Mouse (Mus musculus) stomach, embryonic 16.5 days (tissue): ENCODE measurements around the gene Flywch1. TPM values are rescaled to one million over a fixed set of nuclear protein-coding genes. Genes with fewer than 3 reads are reported as not detected.

Source experiments
- ATAC-seq: fragments of 200-750 bp; cut with Nextera tagmentation; 2 replicates; pipeline ENCODE4 v1.8.0; 2017; ENCODE audit warnings: moderate number of reproducible peaks, moderate TSS enrichment; ENCODE audit not compliant: insufficient read depth, low FRiP score
- H3K27ac ChIP-seq: fragments of 300-500 bp; sonication (generic); 2 replicates; pipeline ENCODE4 v1.5.1; 2014; ENCODE audit warnings: low read length
- H3K27me3 ChIP-seq: fragments of 300-500 bp; sonication (generic); 2 replicates; pipeline ENCODE4 v1.6.1; 2014; ENCODE audit warnings: low read length, control low read depth, mixed read lengths; ENCODE audit not compliant: control insufficient read depth, insufficient read depth
- H3K36me3 ChIP-seq: fragments of 300-500 bp; sonication (generic); 2 replicates; pipeline ENCODE4 v1.6.1; 2014; ENCODE audit warnings: low read length; ENCODE audit not compliant: control insufficient read depth, insufficient read depth
- H3K4me1 ChIP-seq: fragments of 300-500 bp; sonication (generic); 2 replicates; pipeline ENCODE4 v1.6.1; 2014; ENCODE audit warnings: low read length, control low read depth, mixed read lengths; ENCODE audit not compliant: control insufficient read depth, insufficient read depth
- H3K4me2 ChIP-seq: fragments of 300-500 bp; sonication (generic); 2 replicates; pipeline ENCODE4 v1.6.1; 2014; ENCODE audit warnings: low read depth, low read length, mixed read lengths
- H3K4me3 ChIP-seq: fragments of 300-500 bp; sonication (generic); replicated peaks from 2 replicates; pipeline ENCODE4 v1.5.1; 2014; ENCODE audit warnings: mild to moderate bottlenecking, low read length
- H3K9ac ChIP-seq: fragments of 300-500 bp; sonication (generic); 2 replicates; pipeline ENCODE4 v1.6.1; 2014; ENCODE audit warnings: low read length
- H3K9me3 ChIP-seq: fragments of 300-500 bp; sonication (generic); replicated peaks from 2 replicates; pipeline ENCODE4 v1.6.1; 2016; ENCODE audit warnings: low read length, control low read depth; ENCODE audit not compliant: control insufficient read depth
- WGBS: fragments of 180-500 bp; shearing (Covaris S2); extraction: QIAGEN DNeasy Blood & Tissue Kit; methylation state at CpG from one replicate; pipeline ENCODE4 v1.1.7; 2014; 5-methylcytosine and 5-hydroxymethylcytosine counted together
- polyA plus RNA-seq: library from polyadenylated mRNA; unstranded; fragments of >200 nt; fragmentation: Nextera tagmentation; extraction: Ambion mirVana; gene quantifications from 2 replicates; pipeline ENCODE4 v1.2.1, GENCODE M21; 2015

The Flywch1 gene
- polyA plus RNA-seq, 1 experiment from 2014 or later: 47.0 TPM

DNA sequence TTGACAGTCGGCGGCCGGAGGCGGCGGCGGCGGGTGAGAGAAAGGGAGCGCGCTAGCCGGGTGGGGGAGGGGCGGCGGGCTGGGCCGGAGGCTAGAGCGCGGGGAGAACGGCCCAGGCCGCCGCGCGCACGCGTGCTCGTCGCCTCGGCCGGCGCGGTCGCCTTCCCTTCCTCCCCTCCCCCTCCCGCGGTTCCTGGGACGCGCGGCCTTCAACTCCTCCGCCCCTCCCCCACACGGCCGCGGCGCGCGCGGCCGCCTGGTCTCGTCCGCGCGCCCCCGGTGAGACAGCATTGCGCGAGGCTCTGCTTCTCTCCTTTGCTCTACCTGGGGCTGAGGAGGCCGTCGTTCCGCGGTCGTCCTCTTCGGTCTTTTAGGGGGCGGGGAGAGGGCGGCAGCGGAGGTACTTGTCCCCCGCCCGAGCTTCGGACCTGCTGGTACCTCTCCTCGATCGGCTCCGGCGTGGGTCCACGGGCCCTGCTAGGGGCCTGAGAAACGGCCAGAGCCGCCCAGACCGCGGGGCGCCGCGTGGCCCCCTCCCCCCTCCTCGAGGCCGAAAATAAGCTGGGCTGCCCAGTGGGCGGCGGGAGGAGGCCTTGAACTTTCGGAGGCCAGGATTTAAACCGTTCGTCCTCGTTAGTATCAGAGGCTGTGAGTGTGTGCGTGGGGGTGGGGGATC is 32.1 kb upstream of the Flywch1 start:
- peaks cover 3% of the 10 kb centered on the region; the same call in 1 of the 2 replicates for H3K36me3 ChIP-seq
- WGBS: under 1% methylated on average over 63 of the region's 83 CpGs

DNA sequence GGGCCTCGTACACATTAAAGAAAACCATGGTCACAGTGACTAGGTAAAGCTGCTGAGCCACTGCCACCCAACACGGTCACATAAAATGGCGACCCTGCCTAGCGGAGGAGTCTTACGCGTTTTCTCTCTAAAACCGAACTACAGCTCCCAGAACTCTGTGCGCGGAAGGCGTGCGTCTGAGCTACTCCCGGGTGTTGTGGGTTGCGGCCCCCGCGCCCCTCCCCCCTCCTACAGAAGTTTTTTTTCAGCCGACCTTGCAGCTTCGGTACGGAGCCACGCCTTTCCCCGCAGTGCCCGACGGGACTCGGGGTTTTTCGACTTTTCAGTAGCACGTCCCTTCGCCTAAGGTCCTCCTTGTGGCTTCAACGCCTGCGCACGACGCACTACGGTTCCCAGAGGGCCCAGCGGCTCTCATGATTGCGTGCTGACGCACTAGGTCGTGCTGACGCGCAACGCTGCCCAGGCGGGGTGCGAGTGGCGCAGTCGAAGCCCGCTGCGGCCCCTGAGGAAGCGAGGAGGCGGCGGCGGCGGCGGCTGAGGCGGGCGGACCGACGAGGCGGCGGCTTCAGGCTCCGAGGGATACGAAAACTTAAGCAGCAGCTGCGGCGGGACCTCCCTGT is 31.5 kb upstream of the Flywch1 start:
- Histone ChIP-seq H3K36me3 (no peaks in the 10 kb centered on the region), H3K4me2 (peak overlapping the region; percentile 78), H3K9ac (peak overlapping the region; percentile 99), H3K9me3 (no peaks in the 10 kb centered on the region), H3K4me3 (peak overlapping the region; percentile 100), H3K4me1 (peaks cover 23% of the 10 kb centered on the region), H3K27me3 (no peaks in the 10 kb centered on the region), H3K27ac (peak overlapping the region; percentile 96)
- under 1% methylated on average over 60 of the region's 60 CpGs for WGBS
- peak; percentile 98 for ATAC-seq

More for the DNA sequence above, 32.1 kb upstream of the Flywch1 start:
- peak overlapping the region; percentile 98 for H3K4me2 ChIP-seq
- peak; percentile 67 for ATAC-seq
- no peaks in the 10 kb centered on the region for H3K27me3 ChIP-seq
- H3K27ac ChIP-seq: peak overlapping the region; percentile 96
- peak overlapping the region; percentile 99 for H3K9ac ChIP-seq
- H3K9me3 ChIP-seq: no peaks in the 10 kb centered on the region
- peaks cover 23% of the 10 kb centered on the region for H3K4me1 ChIP-seq
- peak overlapping the region; percentile 100 for H3K4me3 ChIP-seq

DNA sequence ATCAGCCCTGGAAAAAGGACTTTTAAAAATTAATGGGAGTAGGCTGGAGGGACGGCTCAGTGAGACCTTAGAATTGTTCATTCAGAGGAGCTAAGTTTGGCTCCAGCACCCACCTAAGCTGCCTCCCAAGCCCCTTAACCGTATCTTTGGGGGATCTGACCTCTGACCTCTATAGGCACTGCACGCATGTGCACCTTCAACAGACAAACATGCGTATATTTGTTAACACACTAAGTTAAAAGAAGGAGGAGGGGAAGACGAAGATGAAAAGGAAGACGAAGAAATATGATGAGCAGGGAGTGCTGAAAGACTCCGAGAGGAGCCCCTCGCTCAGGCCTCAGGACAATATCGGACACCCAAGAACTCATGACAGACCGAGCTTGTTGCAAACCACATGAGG is 30.2 kb upstream of the Flywch1 start:
- Histone ChIP-seq H3K4me1 (peaks cover 19% of the 10 kb centered on the region), H3K9me3 (no peaks in the 10 kb centered on the region), H3K4me2 (no peak overlapping the region), H3K27me3 (no peaks in the 10 kb centered on the region), H3K4me3 (no peak overlapping the region), H3K9ac (no peak overlapping the region), H3K27ac (no peak overlapping the region), H3K36me3 (no peaks in the 10 kb centered on the region)
- no peak for ATAC-seq
- WGBS: 92% methylated on average over 10 of the region's 10 CpGs

DNA sequence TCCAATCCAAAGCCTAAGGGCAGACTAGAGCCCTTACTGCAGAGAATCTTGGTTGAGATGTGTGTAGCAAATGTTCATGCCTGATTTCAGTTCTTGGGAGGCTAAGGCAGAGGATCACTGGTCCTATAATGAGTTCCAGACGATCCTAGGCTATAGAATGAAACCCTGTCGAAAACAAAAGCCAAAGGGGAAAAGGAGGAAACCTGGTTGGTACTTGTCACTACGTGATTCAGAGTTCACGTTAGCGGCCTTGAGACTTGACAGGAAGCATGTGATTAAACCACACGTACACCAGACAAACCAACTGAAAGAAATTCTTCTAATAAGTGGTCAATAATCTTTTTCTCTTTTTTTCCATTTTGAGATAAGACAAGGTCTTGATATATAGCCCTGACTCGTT is 25.9 kb upstream of the Flywch1 start:
- H3K9ac ChIP-seq: no peak overlapping the region
- ATAC-seq: no peak
- 0 out of 2 replicates have a peak, but pooled peaks cover 2% of the 10 kb centered on the region for H3K4me1 ChIP-seq
- no peak overlapping the region for H3K4me2 ChIP-seq
- WGBS: 69% methylated on average over 7 of the region's 7 CpGs
- H3K27me3 ChIP-seq: no peaks in the 10 kb centered on the region
- H3K36me3 ChIP-seq: no peaks in the 10 kb centered on the region
- no peaks in the 10 kb centered on the region for H3K9me3 ChIP-seq
- no peak overlapping the region for H3K27ac ChIP-seq
- H3K4me3 ChIP-seq: no peak overlapping the region

DNA sequence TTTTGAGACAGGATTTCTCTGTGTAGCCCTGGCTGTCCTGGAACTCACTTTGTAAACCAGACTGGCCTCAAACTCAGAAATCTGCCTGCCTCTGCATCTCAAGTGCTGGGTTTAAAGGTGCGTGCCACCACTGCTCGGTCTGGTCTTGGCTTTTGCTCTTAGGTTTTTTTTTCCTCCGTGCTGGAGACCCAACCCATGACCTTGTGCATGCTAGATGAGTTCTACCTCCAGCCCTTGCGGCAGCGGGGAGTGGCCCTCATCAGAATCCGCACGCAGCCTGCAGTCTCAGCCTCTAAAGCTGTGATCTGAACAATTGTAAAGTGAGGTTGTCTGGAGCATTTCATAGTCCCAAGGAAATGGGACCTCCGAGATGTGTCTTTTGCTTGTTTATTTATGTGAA is 23.9 kb upstream of the Flywch1 start:
- H3K27me3 ChIP-seq: no peaks in the 10 kb centered on the region
- WGBS: 90% methylated on average over 8 of the region's 8 CpGs
- H3K4me1 ChIP-seq: no peaks in the 10 kb centered on the region

DNA sequence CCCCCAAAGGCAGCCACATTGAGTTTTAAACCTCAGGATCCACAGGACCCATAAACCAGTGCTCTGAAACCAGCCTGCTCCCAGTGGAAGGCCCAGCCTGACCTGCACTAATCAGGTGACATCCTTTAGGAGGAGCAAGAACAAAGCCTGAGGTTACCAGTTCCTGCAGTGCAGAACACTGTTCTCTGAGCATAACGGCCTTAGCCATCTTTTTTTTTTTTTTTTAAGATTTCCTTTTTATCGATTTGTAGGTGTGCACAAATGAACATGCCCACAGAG is 19.6 kb upstream of the Flywch1 start:
- Histone ChIP-seq H3K9me3 (no peaks in the 10 kb centered on the region), H3K27ac (peak overlapping the region; percentile 70), H3K4me3 (peak overlapping the region; percentile 53), H3K27me3 (no peaks in the 10 kb centered on the region), H3K9ac (peak overlapping the region; percentile 79), H3K36me3 (no peaks in the 10 kb centered on the region), H3K4me2 (peak overlapping the region; percentile 68), H3K4me1 (peaks cover 4% of the 10 kb centered on the region)
- no peak for ATAC-seq
- 47% methylated on average over 2 of the region's 2 CpGs for WGBS

More for the DNA sequence above, 23.9 kb upstream of the Flywch1 start:
- no peaks in the 10 kb centered on the region for H3K9me3 ChIP-seq
- H3K9ac ChIP-seq: no peak overlapping the region
- no peak overlapping the region for H3K4me3 ChIP-seq
- H3K36me3 ChIP-seq: no peaks in the 10 kb centered on the region
- no peak for ATAC-seq
- no peak overlapping the region for H3K4me2 ChIP-seq
- H3K27ac ChIP-seq: no peak overlapping the region

DNA sequence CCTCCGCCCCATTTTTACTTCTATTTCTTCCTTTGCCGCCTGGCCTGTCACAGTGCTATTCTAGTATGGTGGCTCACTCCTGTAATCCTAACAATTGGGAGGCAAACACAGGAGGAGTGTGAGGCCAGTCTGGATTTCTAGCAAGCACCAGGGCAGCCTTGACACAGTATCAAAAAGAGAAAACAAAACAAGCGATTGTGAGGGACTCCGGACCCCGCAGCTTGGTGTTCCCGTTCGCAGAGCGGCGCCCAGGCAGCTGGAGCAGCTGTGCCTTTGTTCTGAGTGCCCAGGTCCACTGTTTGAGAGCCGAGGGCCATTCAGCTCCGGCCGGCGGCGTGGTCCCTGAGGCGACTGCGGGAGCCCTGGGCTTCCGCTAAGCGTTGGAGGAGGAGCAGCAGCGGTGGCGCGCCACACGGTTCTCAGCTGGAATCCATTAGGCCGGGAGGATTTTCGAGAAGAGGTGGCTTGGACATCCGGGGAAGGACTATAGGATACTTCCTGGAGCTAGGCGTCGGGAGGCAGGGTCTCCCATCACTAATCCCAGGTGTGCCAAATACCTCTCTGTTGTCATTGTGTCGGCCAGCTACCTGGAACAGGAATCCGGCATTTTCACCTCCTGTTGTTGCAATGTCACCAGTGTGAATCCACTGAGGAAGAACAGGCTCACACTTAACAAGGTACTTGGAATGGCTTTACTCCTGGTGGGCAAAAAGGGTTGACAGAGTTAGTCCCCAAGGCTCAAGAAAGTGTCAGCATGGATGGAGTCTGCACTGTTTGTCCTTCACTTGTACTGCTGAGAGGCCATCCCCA is 19.1 kb upstream of the Flywch1 start, which contains the start of gene Srrm2:
TSS of gene Srrm2 (plus strand) at position 264 of the 810 bp plus-strand sequence.
- Histone ChIP-seq H3K36me3 (no peaks in the 10 kb centered on the region), H3K27me3 (no peaks in the 10 kb centered on the region), H3K4me1 (peaks cover 5% of the 10 kb centered on the region), H3K4me2 (peak within 1 kb of the TSS; percentile 68), H3K4me3 (peak within 1 kb of the TSS; percentile 53), H3K27ac (peak within 1 kb of the TSS; percentile 70), H3K9me3 (no peaks in the 10 kb centered on the region), H3K9ac (peak within 1 kb of the TSS; percentile 79)
- WGBS: 2% methylated on average over 29 of the region's 29 CpGs
- ATAC-seq: peak; percentile 58; the same call in 1 of the 2 replicates

DNA sequence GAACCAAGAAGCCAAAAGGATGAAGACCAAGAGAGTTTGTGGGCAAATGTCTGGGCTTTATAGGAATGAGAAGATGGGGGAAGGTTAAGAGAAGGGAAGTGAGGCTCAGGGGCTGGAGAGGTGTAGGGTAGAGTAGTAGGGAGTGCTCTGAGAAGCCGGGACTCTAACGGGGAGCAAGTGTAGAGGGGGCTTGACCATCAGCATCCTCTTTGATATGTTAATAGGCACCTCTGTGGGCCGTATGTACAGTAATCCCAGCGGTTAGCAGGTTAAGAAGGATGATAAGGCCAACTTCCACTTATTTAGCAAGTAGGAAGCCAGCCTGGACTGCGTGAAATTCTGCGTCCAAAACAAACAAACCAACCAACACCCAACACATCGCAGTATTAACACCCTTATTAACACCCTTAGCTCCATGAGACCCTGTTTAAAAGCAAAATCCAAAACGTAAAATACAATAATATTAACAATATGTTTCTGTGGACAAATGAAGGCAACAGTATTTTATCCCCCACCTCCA is 18.4 kb upstream of the Flywch1 start:
- Histone ChIP-seq H3K36me3 (no peaks in the 10 kb centered on the region), H3K27ac (peak overlapping the region; percentile 70), H3K9ac (peak overlapping the region; percentile 79), H3K4me2 (peak overlapping the region; percentile 68), H3K4me3 (peak overlapping the region; percentile 53), H3K27me3 (no peaks in the 10 kb centered on the region), H3K9me3 (no peaks in the 10 kb centered on the region), H3K4me1 (peaks cover 7% of the 10 kb centered on the region)
- ATAC-seq: no peak
- WGBS: 22% methylated on average over 8 of the region's 8 CpGs

DNA sequence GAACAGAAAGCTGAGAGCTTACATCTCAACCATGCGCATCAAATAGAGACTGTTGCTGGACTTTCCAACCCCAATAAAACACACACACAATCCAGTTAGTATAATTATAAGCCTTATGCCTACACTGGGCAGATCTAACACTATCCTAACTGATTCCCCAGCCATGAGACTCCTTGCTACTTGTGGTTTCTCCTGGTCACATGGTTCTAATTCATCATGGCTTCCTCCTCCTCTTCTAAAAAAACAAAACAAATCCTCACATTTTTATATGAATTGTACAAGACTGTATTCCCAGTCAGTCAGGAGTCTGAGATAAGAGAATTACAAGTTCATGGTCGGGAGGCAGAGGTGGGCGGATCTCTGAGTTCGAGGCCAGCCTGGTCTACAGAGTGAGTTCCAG is 17.6 kb upstream of the Flywch1 start:
- H3K36me3 ChIP-seq: no peaks in the 10 kb centered on the region
- H3K9me3 ChIP-seq: no peaks in the 10 kb centered on the region
- 88% methylated on average over 4 of the region's 4 CpGs for WGBS
- H3K4me3 ChIP-seq: no peak overlapping the region
- no peak overlapping the region for H3K4me2 ChIP-seq
- no peak overlapping the region for H3K27ac ChIP-seq
- no peaks in the 10 kb centered on the region for H3K27me3 ChIP-seq
- ATAC-seq: no peak
- peaks cover 7% of the 10 kb centered on the region for H3K4me1 ChIP-seq
- H3K9ac ChIP-seq: no peak overlapping the region
